Mouse (Mus musculus) forebrain, embryonic 12.5 days (tissue): ENCODE measurements around the gene Fscn2. TPM values are rescaled to one million over a fixed set of nuclear protein-coding genes. Genes with fewer than 3 reads are reported as not detected.
"Not testable (repeated sequence)": the region's sequence is repeated elsewhere in the genome, so short reads cannot be mapped to it uniquely, and the experiment has no call there.

Experiments used
- ATAC-seq: fragments of 200-750 bp; cut with Nextera tagmentation; 2 replicates; pipeline ENCODE4 v1.8.0; 2017; ENCODE audit warnings: moderate TSS enrichment; ENCODE audit not compliant: low FRiP score
- H3K27ac ChIP-seq: fragments of 300-500 bp; sonication (generic); 2 replicates; pipeline ENCODE4 v1.5.1; 2016; ENCODE audit warnings: mild to moderate bottlenecking
- H3K27me3 ChIP-seq: fragments of 300-500 bp; sonication (generic); 2 replicates; pipeline ENCODE4 v1.6.1; 2016; ENCODE audit warnings: mild to moderate bottlenecking
- H3K36me3 ChIP-seq: fragments of 300-500 bp; sonication (generic); replicated peaks from 2 replicates; pipeline ENCODE4 v1.6.1; 2016; ENCODE audit warnings: mild to moderate bottlenecking
- H3K4me1 ChIP-seq: fragments of 300-500 bp; sonication (generic); 2 replicates; pipeline ENCODE4 v1.6.1; 2016
- H3K4me2 ChIP-seq: fragments of 300-500 bp; sonication (generic); 2 replicates; pipeline ENCODE4 v1.6.1; 2016; ENCODE audit warnings: mild to moderate bottlenecking, moderate library complexity
- H3K4me3 ChIP-seq: fragments of 300-500 bp; sonication (generic); replicated peaks from 2 replicates; pipeline ENCODE4 v1.5.1; 2016; ENCODE audit warnings: mild to moderate bottlenecking
- H3K9ac ChIP-seq: fragments of 300-500 bp; sonication (generic); 2 replicates; pipeline ENCODE4 v1.6.1; 2016; ENCODE audit warnings: mild to moderate bottlenecking
- H3K9me3 ChIP-seq: fragments of 300-500 bp; sonication (generic); 2 replicates; pipeline ENCODE4 v1.6.1; 2016
- WGBS: fragments of 180-500 bp; shearing (Covaris S2); methylation state at CpG from one replicate; pipeline ENCODE4 v1.1.7; 2016; 5-methylcytosine and 5-hydroxymethylcytosine counted together
- polyA plus RNA-seq: library from polyadenylated mRNA; unstranded; fragments of >200 nt; fragmentation: Nextera tagmentation; extraction: Ambion mirVana; gene quantifications from 2 replicates; pipeline ENCODE4 v1.2.1, GENCODE M21; 2016

Fscn2 gene
- polyA plus RNA-seq, 1 experiment from 2014 or later = 0.91 TPM

- WGBS = 85% methylated on average over 6 of the region's 6 CpGs
- no peak overlapping the region for H3K4me2 ChIP-seq
- H3K27me3 ChIP-seq = no peaks in the 10 kb centered on the region
- ATAC-seq = no peak
- H3K36me3 ChIP-seq = no peaks in the 10 kb centered on the region
- H3K9me3 ChIP-seq = 0 out of 2 replicates have a peak, but pooled peaks cover under 1% of the 10 kb centered on the region
- H3K4me3 ChIP-seq = no peak overlapping the region
- H3K27ac ChIP-seq = no peak overlapping the region
- no peaks in the 10 kb centered on the region for H3K4me1 ChIP-seq
- no peak overlapping the region for H3K9ac ChIP-seq
These were observed 25.8 kb upstream of the Fscn2 start for GRCm38 (mm10) chr11:120335431-120336021.

DNA sequence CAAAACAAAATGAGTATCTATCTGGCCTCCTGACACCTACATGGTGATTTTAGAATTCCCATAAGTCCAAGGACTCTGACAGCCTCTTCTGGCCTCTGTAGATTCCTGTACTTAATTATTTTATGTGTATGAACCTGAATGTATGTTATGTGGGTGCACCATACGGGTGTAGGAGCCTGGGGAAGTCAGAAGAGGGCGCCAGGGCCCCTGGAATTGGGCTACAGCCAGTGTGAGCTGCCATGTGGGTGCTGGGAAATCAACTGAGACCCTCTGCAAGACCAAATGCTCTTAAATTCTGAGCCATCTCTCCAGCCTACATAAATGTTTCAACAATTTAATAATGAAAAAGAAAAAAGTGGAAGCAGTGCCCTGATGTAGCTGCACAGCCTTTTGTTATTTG is 23.9 kb upstream of the Fscn2 start:
- no peak for ATAC-seq
- Histone ChIP-seq H3K36me3 (no peaks in the 10 kb centered on the region), H3K9ac (no peak overlapping the region), H3K27ac (no peak overlapping the region), H3K4me2 (no peak overlapping the region), H3K27me3 (no peaks in the 10 kb centered on the region), H3K4me3 (no peak overlapping the region), H3K4me1 (no peaks in the 10 kb centered on the region), H3K9me3 (no peaks in the 10 kb centered on the region)
- WGBS = 30% methylated on average over 2 of the region's 2 CpGs

- no peak overlapping the region for H3K9ac ChIP-seq
- no peaks in the 10 kb centered on the region for H3K4me1 ChIP-seq
- H3K27ac ChIP-seq = no peak overlapping the region
- no peaks in the 10 kb centered on the region for H3K9me3 ChIP-seq
- no peak overlapping the region for H3K4me2 ChIP-seq
- no peaks in the 10 kb centered on the region for H3K36me3 ChIP-seq
- ATAC-seq = no peak
- no peaks in the 10 kb centered on the region for H3K27me3 ChIP-seq
- 72% methylated on average over 3 of the region's 3 CpGs for WGBS
- H3K4me3 ChIP-seq = no peak overlapping the region
These were observed 22.5 kb upstream of the Fscn2 start for GRCm38 (mm10) chr11:120338786-120339185.

- whole genome bisulfite sequencing = 88% methylated on average over 10 of the region's 10 CpGs
- Histone ChIP-seq H3K9me3 (no peaks in the 10 kb centered on the region), H3K27me3 (no peaks in the 10 kb centered on the region), H3K36me3 (peaks cover 7% of the 10 kb centered on the region), H3K27ac (no peak overlapping the region), H3K4me1 (peaks cover 2% of the 10 kb centered on the region), H3K4me2 (no peak overlapping the region), H3K4me3 (no peak overlapping the region), H3K9ac (no peak overlapping the region)
- no peak for ATAC-seq
These were observed 21.3 kb upstream of the Fscn2 start for GRCm38 (mm10) chr11:120339978-120340513.

DNA sequence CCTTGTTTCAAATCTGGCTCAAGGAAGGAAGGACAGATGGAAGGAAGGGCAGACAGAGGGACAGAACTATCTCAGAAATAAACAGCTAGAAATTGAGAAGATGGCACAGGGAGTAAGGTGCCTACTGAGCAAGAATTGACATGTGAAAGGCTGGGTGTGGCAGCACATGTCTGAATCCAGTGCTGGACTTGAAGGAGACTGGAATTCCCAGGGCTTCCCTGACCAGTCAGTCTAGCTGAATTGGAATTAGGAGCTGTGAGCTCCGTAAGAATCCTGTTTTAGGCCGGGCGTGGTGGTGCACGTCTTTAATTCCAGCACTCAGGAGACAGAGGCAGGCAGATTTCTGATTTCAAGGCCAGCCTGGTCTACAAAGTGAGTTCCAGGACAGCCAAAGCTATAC is 19.7 kb upstream of the Fscn2 start:
- H3K4me3 ChIP-seq = no peak overlapping the region
- no peak overlapping the region for H3K4me2 ChIP-seq
- WGBS = 91% methylated on average over 4 of the region's 4 CpGs
- ATAC-seq = no peak
- no peaks in the 10 kb centered on the region for H3K27me3 ChIP-seq
- peaks cover 16% of the 10 kb centered on the region for H3K36me3 ChIP-seq
- peaks cover 10% of the 10 kb centered on the region for H3K4me1 ChIP-seq
- H3K9me3 ChIP-seq = no peaks in the 10 kb centered on the region
- H3K27ac ChIP-seq = no peak overlapping the region
- H3K9ac ChIP-seq = no peak overlapping the region

- Histone ChIP-seq H3K27ac (no peak overlapping the region), H3K27me3 (no peaks in the 10 kb centered on the region), H3K36me3 (peaks cover 22% of the 10 kb centered on the region), H3K9me3 (no peaks in the 10 kb centered on the region), H3K9ac (no peak overlapping the region), H3K4me1 (peaks cover 11% of the 10 kb centered on the region), H3K4me3 (no peak overlapping the region), H3K4me2 (no peak overlapping the region)
- WGBS = 92% methylated on average over 5 of the region's 5 CpGs
- no peak for ATAC-seq
These were observed 18.6 kb upstream of the Fscn2 start for GRCm38 (mm10) chr11:120342656-120343160.

GRCm38 (mm10) chr11:120343519-120344309 is 17.6 kb upstream of the Fscn2 start:
- H3K36me3 ChIP-seq = peaks cover 22% of the 10 kb centered on the region
- no peak overlapping the region for H3K4me2 ChIP-seq
- no peaks in the 10 kb centered on the region for H3K9me3 ChIP-seq
- peak overlapping the region; percentile 51; the same call in 1 of the 2 replicates for H3K27ac ChIP-seq
- no peak overlapping the region for H3K9ac ChIP-seq
- no peaks in the 10 kb centered on the region for H3K27me3 ChIP-seq
- no peak overlapping the region for H3K4me3 ChIP-seq
- no peak for ATAC-seq
- whole genome bisulfite sequencing = 85% methylated on average over 5 of the region's 5 CpGs
- H3K4me1 ChIP-seq = peaks cover 12% of the 10 kb centered on the region

- peaks cover 19% of the 10 kb centered on the region for H3K4me1 ChIP-seq
- H3K27me3 ChIP-seq = no peaks in the 10 kb centered on the region
- WGBS = 72% methylated on average over 5 of the region's 5 CpGs
- ATAC-seq = no peak
- H3K27ac ChIP-seq = peak overlapping the region; percentile 51
- no peak overlapping the region for H3K4me2 ChIP-seq
- no peak overlapping the region for H3K4me3 ChIP-seq
- no peak overlapping the region for H3K9ac ChIP-seq
- H3K9me3 ChIP-seq = no peaks in the 10 kb centered on the region
- H3K36me3 ChIP-seq = peaks cover 22% of the 10 kb centered on the region
These were observed 16.9 kb upstream of the Fscn2 start for GRCm38 (mm10) chr11:120344310-120344920.

- WGBS = 42% methylated on average over 1 of the region's 1 CpGs
- no peak for ATAC-seq
- H3K4me3 ChIP-seq = peak overlapping the region; percentile 17
These were observed 16.2 kb upstream of the Fscn2 start for GRCm38 (mm10) chr11:120345067-120345681.

GRCm38 (mm10) chr11:120346383-120347034 is 14.8 kb upstream of the Fscn2 start:
- Histone ChIP-seq H3K4me2 (peak overlapping the region; percentile 69), H3K36me3 (peaks cover 22% of the 10 kb centered on the region), H3K4me3 (peak overlapping the region; percentile 44), H3K9ac (peak overlapping the region; percentile 59), H3K4me1 (peaks cover 34% of the 10 kb centered on the region)
- not testable (repeated sequence) for H3K9me3 ChIP-seq, ATAC-seq, H3K27ac ChIP-seq, H3K27me3 ChIP-seq
- WGBS = 76% methylated on average over 11 of the region's 13 CpGs

More at GRCm38 (mm10) chr11:120345067-120345681, 16.2 kb upstream of the Fscn2 start:
- Histone ChIP-seq H3K27me3 (no peaks in the 10 kb centered on the region), H3K27ac (peak overlapping the region; percentile 51), H3K4me1 (peaks cover 24% of the 10 kb centered on the region), H3K9ac (peak overlapping the region; percentile 22; the same call in 1 of the 2 replicates), H3K9me3 (no peaks in the 10 kb centered on the region), H3K36me3 (peaks cover 22% of the 10 kb centered on the region), H3K4me2 (peak overlapping the region; percentile 49)

GRCm38 (mm10) chr11:120347301-120347700 is 14.0 kb upstream of the Fscn2 start:
- Histone ChIP-seq H3K36me3 (peaks cover 22% of the 10 kb centered on the region), H3K27ac (peak overlapping the region; percentile 99), H3K4me3 (peak overlapping the region; percentile 100), H3K27me3 (no peaks in the 10 kb centered on the region), H3K9me3 (no peaks in the 10 kb centered on the region), H3K4me2 (peak overlapping the region; percentile 80), H3K9ac (peak overlapping the region; percentile 100), H3K4me1 (peaks cover 39% of the 10 kb centered on the region)
- WGBS = 11% methylated on average over 10 of the region's 10 CpGs
- ATAC-seq = no peak
